Mouse (Mus musculus): ENCODE data around the gene Psme4.
"Not testable (repeated sequence)": the region's sequence is repeated elsewhere in the genome, so short reads cannot be mapped to it uniquely, and the experiment has no call there.

The Psme4 gene

DNA sequence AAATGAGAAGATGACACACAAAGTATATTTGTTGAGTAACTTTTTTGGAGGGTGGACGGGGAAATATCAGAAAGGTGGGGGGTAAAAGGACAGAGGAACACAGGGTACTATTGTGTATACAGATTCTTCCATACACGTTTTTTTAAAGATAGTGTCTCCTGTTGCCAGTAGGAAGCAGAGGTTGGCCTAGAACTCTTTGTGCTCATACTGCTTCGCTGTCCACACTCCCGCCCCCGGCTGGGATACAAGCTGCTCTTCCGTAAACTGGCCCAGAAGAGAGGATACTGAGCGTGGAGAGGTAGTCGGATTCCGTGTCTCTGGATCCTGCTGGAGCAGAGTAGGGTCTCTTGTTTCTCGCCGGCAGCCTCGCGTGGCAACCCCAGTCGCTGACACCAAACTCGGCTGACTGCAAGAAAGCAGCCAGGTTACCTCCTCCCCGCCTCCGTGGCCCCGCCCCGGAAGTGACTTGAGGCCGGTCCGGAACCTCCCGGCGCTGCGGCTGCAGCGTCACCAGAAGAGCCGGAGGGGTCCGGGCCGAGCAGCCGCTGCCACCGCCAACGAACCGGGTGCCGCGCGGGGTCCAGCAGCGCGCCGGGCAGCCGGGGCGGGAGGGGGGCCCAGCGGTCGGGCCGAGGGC is at the start of gene Psme4:
Psme4 (plus strand) TSS at position 460 of the 637 bp plus-strand sequence.
- DNase-seq (ENCODE audit: low read depth, low spot score): peak; percentile 91

DNA sequence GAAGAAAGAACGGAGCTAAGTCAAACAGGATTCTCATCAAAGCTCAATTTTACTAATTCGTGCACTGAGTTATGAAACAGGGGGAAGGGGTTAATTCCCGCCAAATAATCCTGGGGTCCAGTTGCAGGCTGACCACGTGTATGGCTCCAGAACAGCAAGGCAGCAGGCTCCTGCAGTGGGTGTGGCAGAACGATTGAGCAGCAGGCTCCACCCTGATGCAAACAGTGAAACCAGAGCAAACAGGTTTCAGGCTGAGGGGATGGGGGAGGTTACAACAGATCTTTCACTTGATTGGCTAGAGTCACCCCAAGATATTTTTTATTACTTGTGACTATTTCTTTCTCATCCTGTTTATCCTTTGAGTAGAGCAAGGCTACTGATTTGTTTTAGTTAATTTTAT is 48.1 kb upstream of the Psme4 start:
- no peak for DNase-seq (ENCODE audit: low read depth, low spot score)

DNA sequence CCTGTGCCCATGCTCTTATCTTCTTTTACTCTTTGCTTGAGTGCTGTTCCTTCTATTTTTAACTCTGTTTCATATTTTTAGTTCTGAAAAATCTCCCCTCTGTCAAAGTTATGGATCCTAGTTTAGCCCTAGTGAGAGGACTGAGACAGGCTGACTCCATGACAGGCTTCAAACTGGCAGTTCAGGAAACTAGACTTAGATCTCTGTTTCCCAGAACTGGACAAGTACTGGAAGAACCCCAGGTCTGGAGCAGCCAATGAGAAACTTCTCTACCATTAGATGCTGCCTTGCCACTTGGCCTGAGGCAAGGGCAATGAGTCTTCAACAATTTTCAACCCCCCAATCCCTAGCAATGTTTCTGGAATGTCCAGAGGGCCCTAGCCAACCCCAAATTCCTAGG is 40.8 kb upstream of the Psme4 start:
- no peak for DNase-seq (ENCODE audit: low read depth, low spot score)

DNA sequence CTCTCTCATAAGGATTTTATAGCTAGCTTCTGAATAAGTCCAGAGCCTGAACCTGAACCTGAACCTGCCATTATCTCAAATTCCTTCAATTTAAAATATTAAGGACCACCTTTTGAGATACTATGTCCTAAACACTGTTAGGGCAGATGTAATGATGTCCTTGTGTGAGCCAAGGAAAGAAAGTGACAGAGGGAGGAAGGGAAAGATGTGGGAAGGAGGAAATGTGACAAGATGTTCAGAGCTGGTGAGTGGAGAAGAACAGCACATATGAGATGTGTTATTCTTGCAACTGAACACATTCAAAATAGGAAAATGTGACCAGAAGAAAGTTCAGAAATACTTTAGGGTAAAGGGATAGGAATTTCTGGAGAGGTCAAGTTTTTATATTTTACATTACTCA is 38.1 kb upstream of the Psme4 start:
- no peak for DNase-seq (ENCODE audit: low read depth, low spot score)

DNA sequence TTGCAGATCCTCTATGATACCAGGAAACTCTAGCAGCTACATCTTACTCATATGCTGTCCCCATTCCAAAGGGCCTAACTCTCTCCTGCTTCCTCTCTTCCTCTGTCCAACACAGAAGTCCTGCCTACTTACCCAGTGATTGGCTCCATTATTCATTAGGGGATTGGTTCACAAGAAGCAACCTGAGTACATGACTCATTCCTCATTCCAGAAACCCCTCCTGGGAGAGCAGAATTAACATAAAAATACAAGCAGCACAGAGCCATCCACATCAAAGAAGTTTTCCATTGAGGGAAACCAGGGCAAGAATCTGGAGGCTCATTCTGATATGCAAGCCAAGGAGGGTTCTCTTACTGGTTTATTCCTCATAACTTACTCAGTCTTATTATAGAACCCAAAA is 27.5 kb upstream of the Psme4 start:
- DNase-seq (ENCODE audit: low read depth, low spot score): no peak

DNA sequence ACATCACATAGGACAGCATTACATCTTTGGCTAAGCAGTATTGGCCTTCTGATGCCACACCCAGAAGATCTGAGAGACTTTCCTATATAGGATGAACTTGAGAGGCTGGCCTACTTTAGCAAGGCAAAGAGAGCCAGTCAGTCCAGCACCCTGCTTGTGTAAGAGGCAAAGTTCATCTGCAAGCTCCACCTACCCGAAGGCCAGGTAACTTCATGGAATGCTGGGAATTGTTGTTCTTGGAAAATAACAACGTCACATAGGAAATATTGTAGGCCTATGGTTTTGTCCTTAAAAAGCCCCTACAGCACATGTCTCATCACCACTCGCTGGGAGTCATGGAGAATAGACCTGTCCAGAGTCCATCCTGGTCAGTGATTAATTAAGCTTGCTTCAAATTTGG is 22.6 kb upstream of the Psme4 start:
- DNase-seq (ENCODE audit: low read depth, low spot score): no peak

DNA sequence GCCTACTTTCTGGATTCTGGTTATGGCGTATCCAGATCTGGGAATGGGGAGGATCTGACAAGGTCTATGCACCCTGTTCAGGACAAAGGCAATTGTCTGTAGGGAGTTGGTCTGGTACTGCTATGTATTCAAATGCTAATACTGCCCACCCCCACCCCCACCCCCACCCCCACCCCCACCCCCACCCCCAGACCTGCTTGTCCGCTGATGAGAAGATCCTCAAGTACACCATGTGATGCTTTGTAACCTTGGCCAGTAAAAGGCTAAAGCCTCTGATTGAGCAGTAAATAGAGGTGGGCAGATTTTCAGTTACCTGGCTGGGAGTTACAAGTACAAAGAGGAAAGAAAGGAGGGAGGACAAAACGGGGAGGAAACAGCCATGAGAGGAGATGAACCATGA is 21.9 kb upstream of the Psme4 start:
- no peak for DNase-seq (ENCODE audit: low read depth, low spot score)

DNA sequence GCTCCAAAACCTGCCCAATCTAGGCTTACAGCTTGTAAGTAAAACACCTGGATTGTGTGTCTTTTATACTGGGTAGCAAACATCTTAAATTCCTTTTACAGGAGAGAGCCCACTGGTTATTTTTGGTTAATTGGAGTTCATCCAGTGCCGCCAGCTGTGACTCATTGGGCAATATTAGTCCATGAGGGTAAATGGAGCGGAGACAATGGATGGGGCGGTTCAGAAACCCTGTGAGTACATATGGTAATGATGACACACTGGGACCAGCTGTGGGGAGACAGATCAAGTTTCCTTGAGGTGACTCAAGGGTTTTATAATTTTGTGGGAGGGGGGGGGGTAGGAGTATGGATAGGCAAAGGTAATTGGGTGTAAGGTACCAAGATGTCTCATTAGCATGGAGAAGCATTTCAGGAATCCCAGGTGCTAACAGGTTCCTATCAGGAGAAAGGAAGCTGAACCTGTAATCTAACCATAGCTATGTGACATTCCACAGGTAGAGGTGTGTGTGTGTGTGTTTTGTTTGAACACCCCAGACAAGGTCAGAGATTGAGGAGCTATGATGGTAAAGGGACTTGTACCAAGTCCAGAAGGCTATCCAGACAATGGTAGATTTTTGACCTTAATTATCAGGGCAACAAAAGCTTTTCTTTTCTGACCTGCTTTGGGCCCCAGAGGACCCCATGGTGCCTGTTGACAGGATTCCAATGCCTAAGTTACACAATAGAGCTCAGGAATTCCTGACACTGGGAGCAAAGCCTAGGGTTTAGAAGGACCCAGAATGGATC is 21.3 kb upstream of the Psme4 start:
- DNase-seq (ENCODE audit: low read depth, low spot score): no peak

DNA sequence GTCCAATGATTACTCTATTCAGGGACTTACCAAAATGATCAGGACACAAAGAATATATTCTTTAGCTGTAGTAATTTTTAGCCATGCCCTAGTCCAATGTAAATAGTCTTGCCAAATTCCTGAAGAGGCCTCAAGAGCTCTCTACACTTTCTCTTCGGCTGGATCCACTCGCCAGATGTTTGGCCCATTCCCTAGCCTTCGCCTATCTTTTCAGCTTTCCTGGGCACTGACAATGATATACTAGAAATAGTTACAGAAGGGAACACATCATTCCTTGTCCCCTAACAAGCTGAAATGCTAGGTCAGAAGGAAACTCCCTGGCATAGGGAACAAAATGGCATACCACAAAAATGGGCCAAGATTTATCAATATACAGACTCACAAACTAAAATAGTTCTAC is 18.6 kb upstream of the Psme4 start:
- no peak for DNase-seq (ENCODE audit: low read depth, low spot score)

DNA sequence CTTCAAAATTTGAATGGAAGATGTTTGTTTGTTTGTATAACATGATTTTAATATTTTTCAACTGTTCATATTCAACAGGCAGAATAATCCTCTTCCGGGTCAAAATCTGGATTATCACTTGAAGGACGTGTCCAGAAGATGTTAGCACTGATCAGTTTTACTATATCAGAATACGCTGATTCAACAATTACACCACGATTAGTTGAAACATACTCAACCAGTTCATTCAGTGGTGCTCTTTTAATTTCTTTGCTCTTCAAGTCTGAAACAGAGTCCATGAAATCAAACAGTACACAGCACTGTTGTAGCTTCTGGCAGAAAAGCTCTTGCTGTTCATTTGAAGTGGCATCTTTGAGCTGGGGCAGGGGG is 17.1 kb upstream of the Psme4 start:
- not testable (repeated sequence) for DNase-seq (ENCODE audit: low read depth, low spot score)

DNA sequence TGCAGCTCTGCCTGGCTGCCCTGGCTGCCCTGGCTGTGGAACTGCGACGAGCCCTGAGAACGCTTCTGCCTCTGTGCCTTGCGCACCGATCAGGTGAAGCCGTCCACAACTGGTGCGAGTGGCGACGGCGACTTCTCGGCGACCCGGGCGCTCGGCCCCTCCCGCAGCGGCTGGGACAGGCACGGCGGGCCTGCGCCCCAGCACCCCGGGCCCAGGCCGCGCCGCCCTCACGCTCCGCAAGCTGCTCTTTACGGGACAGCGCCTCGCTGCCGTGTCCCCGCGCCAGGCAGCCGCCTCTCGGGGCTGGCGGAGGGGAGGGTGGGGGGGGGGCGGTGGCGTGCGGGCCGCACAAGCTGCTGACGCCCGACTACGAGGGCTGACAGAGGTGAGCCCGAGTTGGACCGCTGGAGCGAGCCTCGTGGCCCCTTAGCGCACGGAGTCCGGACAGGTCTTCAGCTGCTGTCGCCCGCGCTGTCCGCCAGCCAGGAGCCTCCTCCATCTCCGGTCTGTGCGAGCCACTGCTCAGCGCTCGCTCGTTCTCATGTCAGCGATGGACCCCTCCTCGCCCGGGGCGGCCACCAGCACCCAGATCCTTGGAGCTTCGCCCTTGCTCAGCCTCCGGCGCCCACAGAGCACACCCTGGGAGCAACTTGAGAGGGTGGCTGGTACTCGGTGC is 16.5 kb upstream of the Psme4 start:
- DNase-seq (ENCODE audit: low read depth, low spot score): no peak

DNA sequence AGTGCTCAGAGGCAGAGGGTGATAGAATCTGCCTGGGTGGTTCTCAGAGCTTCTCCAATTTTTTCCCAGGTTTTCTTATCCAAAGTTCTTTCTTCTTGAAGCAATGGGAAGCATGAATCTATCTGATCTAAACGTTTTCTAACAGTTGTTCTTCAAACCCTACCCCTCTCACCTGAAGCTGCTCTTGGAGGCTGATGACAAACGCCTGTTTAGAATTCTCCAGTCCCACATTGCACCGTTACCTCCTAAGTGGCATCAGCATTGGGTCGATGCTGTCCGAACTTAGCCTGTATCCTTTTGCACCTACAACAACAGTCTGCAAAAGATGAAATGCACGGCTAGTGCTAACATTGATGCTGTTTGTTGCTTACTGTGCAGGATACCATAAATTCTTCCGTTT is 10.1 kb upstream of the Psme4 start:
- no peak for DNase-seq (ENCODE audit: low read depth, low spot score)

DNA sequence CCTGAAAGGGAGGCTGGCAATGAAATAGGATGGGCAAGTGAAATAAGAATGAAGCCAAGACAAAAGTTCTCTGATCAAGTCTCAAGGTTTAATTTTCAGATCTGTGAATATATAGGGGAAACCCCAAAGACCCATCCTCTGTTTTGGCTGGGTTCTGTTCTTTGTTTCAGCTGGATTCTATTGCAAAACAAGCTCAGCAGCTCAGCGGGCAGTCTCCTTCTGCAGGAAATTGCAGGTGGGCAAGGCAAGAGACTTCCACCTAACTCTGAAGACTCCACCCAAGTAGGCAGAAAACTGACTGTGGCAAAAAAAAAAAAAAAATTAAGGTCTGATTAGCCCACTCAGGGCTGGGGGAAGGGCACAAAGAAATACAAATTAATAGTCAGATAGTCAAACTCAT is 9.6 kb upstream of the Psme4 start:
- DNase-seq (ENCODE audit: low read depth, low spot score): no peak

DNA sequence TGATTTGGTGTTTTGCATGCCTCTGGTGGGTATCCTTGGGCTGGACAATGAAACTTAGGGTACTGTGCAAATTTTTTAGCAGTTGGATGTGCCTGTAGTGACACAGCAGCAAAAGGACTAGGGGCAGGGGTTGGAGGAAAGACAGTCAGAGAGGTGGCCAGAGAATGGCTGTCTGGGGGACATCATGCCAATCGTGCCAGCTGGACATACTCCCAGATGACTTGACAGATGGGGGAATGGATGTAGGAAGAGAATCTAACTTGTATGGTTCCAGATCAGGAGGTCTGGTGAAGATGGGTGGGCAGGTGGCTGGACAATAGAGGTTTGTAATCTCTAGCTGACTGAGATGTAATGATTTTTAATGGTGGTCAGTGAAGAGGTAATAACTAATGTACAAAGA is 6.5 kb upstream of the Psme4 start:
- no peak for DNase-seq (ENCODE audit: low read depth, low spot score)

DNA sequence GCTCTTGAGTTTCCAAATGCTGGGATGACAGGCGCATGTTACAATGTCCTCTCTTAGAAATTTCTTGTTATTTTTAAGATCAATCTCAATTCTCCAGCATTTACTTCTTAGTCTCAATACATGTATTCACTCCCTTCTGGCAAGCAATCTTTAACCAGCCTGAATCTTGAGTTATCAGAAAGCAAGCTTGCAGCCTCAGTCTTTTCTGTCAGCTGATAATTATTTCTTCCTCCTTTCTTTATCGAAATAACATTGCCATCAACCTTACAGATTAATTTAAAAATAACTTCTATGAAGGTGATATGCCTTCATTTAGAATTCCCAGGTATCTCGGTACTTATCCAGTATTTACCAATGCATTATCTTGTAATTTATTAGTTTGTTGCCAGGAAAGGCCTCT is 709 bp upstream of the Psme4 start:
- DNase-seq (ENCODE audit: low read depth, low spot score): no peak

DNA sequence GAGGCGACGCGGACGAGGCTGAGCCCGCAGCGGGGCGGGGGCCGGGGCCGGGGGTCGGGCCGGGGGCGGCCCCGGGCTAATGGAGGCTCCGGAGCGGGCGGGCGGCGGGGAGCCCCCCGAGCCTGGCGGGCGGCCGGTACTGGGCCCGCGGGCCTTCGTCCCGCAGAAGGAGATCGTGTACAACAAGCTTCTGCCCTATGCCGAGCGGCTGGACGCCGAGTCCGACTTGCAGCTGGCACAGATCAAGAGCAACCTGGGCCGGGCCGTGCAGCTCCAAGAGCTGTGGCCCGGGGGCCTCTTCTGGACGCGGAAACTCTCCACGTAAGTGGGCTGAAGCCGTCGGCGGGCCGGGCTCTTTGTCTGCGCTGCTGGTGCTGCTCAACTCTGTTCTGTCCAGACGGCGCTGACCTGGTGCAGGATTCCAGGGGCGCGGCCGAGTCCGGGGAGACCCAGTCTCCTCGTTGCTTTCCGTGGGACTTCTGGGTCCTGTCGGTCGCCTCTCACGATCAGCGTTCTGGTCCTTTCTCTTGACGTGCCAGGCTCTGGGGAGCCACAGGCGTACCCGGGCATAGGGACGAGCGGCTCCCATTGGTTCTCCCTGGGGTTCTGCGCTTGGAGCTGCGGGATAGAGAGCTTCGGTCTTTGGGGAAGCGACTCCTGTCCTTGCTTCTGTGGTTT is 517 bp downstream of the Psme4 start:
- peak; percentile 60 for DNase-seq (ENCODE audit: low read depth, low spot score)

DNA sequence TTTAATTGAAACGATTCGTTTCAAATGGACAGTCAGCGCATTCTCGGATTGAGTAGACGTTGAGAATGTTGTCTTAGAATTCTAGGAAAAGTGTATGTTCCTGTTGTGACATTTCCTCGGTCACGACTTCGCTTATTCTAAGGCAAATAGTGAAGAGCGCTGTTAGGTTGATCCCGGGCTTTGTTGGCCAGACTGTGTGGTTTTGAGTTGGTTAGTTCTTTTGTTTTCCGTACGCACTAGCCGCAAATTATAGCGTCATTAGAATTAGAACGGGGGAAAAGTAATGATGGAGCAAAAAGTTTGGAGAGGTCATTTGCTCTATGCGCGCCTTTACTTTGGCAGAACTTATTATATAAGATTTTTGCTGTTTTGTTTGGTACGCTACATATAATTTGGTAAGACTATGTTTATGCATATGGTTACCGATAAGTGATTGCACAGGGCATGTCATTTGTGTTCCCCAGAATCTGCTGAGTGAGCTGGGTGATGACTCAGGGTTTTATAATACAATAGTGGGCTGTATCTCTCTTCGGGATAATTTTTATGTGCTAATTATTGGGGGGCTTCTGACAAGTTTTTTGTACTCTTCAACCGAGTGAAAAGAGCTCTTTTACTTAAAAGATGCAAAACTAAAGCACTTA is 1.4 kb downstream of the Psme4 start:
- DNase-seq (ENCODE audit: low read depth, low spot score): peak; percentile 58

DNA sequence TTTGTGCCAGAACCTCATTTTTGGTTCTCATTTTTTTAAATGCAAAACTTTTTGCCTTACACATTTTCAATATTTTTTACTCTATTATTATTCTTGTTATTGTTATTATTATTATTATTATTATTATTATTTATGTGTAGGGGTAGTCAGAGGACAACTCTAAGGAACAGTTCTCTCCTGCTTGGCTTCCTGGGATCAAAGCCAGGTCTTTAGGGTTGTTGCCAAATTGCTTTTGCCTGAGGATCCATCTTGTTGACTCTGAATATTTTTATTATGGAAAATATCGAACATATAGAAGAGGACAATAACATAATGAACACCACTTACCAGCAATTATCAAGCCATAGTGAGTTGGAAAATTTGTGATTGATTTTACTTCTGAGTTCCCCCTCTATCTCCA is 3.1 kb downstream of the Psme4 start:
- no peak for DNase-seq (ENCODE audit: low read depth, low spot score)

DNA sequence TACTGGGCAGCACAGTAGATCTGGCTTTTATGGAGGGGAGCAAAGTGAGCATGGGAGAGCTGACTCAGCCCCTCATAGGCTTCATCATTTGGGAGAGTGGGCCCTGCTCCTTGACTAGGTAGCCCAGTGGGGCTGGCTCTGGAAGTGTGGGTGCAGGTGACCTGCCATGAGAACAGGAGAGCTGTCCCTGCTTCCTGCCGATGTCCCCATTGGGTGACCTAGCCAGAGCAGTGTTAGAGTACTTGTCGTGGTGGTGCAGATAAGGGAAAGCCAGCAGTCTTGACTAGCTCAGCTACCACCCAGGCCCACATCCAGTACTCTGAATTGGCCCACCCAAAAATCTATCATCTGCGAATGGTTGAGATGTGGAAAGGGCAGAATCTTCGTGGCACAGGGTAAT is 6.0 kb downstream of the Psme4 start:
- no peak for DNase-seq (ENCODE audit: low read depth, low spot score)

DNA sequence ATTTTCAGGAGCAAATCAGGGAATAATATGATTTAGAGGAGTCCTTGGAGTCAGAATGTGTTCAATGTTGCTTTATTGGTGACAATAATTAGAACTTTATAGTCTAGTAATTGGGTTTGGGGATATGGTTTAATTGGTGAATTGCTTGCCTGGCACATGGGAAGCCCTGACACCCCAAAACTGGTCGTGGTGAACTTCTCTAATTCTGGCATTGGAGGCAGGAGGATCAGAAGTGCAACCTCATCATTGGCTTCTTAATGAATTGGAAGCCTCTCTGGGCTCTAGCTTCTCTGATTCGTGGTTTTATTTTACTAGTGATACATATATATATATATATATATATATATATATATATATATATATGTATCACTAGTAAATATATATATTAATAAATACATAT is 9.4 kb downstream of the Psme4 start:
- no peak for DNase-seq (ENCODE audit: low read depth, low spot score)

DNA sequence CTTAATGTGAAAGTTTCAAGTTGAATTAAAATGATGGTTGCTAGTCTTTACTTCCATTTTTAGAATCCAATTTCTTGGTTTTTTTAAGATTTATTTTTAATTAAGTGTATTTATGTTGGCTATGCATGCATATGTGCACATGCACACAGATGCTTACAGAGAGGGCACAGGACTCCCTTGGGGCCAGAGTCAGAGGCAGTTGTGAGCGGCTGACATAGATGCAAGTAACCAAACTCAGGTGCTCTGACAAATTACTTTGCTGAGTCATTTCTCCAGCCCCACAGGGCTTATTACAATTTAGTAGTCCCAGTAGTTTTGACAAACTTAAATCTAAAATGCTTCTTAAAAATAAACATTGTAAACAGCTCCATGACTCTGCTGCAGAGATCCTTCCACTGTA is 10.1 kb downstream of the Psme4 start:
- no peak for DNase-seq (ENCODE audit: low read depth, low spot score)

DNA sequence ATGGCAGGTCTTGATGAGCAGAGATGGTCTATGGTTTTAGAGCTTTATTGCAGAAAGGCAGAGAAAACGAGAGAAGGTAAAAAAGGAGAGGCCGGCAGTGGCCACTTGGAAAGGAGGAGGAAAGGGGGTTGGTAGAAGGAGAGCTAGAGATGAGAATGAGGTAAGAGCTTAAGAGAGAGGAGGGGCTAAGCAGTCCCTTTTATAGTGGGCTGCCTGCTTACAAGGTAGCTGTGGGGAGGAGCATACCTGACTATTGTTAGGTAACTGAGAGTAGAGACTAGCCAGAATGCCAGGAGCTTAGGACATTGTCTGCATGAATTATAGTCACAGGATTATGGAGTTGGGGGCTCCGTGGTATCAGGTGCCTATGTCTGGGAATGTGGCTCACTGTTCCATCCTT is 14.0 kb downstream of the Psme4 start:
- DNase-seq (ENCODE audit: low read depth, low spot score): no peak

All from c-Kit-negative CD71-positive TER-119-positive erythroid progenitor cells, embryonic 14.5 days (primary cell).